Mouse (Mus musculus) megakaryocyte, embryonic 14.5 days (primary cell): ENCODE measurements around the gene Ablim1. TPM values are rescaled to one million over a fixed set of nuclear protein-coding genes. Genes with fewer than 3 reads are reported as not detected.

Experiments used
- H3K27me3 ChIP-seq: replicated peaks from 2 replicates; pipeline ENCODE3; 2012; ENCODE audit warnings: inconsistent platforms
- H3K36me3 ChIP-seq: replicated peaks from 2 replicates; pipeline ENCODE3; 2012; ENCODE audit warnings: low read length, inconsistent platforms, mixed read lengths
- H3K4me1 ChIP-seq: 2 replicates; pipeline ENCODE4 v1.6.1; 2012; ENCODE audit warnings: inconsistent platforms
- H3K4me3 ChIP-seq: replicated peaks from 2 replicates; pipeline ENCODE3; 2012; ENCODE audit warnings: moderate library complexity, mild to moderate bottlenecking, inconsistent platforms
- H3K9me3 ChIP-seq: 2 replicates; pipeline ENCODE4 v1.6.1; 2012; ENCODE audit warnings: inconsistent platforms
- FLI1 ChIP-seq: IDR thresholded peaks from 2 replicates; pipeline ENCODE4 v1.6.1; 2012; ENCODE audit warnings: low read length, inconsistent platforms, mixed read lengths
- GATA1 ChIP-seq: IDR thresholded peaks from 3 replicates; pipeline ENCODE4 v1.6.1; 2012; ENCODE audit warnings: mixed read lengths, low read length, inconsistent platforms, borderline replicate concordance
- polyA plus RNA-seq: library from polyadenylated mRNA; stranded (reverse); fragments of >175 nt; gene quantifications from 2 replicates; pipeline ENCODE4 v1.2.3, GENCODE M21; 2012; ENCODE audit warnings: low replicate concordance; ENCODE audit not compliant: insufficient read depth

The Ablim1 gene
- polyA plus RNA-seq, 1 experiment = 0.17 TPM

DNA sequence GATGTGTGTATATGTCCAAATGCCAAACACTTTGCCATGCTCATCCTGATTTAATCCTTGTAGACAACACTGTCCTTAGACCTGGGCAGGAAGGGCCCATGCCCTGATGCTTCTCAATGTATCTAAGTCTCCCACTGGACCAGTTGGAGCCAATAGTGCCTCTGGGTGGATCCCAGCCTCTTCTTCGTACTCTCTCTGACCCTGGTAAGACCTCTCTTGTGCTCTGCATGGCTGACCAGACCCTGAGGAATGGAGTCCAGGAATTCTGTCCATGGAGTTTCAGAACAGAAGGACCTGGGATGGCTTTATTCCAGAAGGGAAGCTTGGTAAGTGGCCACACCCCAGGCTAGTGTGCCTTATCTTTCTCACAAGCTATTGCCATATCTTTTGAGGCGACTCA lies 102.3 kb downstream of the Ablim1 start:
- TF ChIP-seq FLI1 = no peak
- TF ChIP-seq GATA1 = no peak
- H3K36me3 ChIP-seq = no peaks in the 10 kb centered on the region
- H3K9me3 ChIP-seq = no peaks in the 10 kb centered on the region

GRCm38 (mm10) chr19:57211444-57212111 lies 103.1 kb downstream of the Ablim1 start:
- Histone ChIP-seq H3K36me3 (no peaks in the 10 kb centered on the region), H3K4me1 (peaks cover 10% of the 10 kb centered on the region)
- TF ChIP-seq FLI1 (no peak), GATA1 (no peak)

More for the DNA sequence above, 102.3 kb downstream of the Ablim1 start:
- Histone ChIP-seq H3K27me3 (peaks cover 8% of the 10 kb centered on the region), H3K4me3 (no peak overlapping the region), H3K4me1 (peaks cover 10% of the 10 kb centered on the region)

DNA sequence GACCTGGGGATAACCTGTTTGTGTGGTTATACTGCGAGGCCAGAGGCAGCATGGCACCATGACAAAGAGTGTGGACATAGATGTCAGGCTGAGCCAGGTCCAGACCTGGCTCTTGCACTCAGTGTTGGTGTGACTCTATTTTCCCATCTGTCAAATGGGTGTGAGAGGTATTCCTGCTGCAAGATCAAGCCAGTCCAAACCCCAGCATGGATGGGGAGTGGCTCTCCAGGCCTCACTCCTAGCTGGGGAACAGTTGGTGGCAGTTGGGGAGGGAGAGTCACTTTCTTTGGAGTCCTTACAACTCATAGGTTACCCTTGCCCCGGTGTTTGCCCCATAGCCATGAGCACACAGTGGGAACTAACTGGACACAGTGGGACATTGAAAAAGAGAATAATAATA lies 103.8 kb downstream of the Ablim1 start:
- Histone ChIP-seq H3K9me3 (no peaks in the 10 kb centered on the region), H3K36me3 (no peaks in the 10 kb centered on the region), H3K27me3 (peaks cover 9% of the 10 kb centered on the region), H3K4me1 (peaks cover 10% of the 10 kb centered on the region), H3K4me3 (no peak overlapping the region)
- no peak for TF ChIP-seq FLI1
- TF ChIP-seq GATA1 = no peak

More at GRCm38 (mm10) chr19:57211444-57212111, 103.1 kb downstream of the Ablim1 start:
- Histone ChIP-seq H3K27me3 (peaks cover 10% of the 10 kb centered on the region), H3K4me3 (no peak overlapping the region), H3K9me3 (no peaks in the 10 kb centered on the region)

GRCm38 (mm10) chr19:57204101-57204500 lies 110.6 kb downstream of the Ablim1 start:
- no peak overlapping the region for H3K4me3 ChIP-seq
- TF ChIP-seq GATA1 (no peak), FLI1 (no peak)
- H3K27me3 ChIP-seq = peaks cover 26% of the 10 kb centered on the region
- no peaks in the 10 kb centered on the region for H3K36me3 ChIP-seq
- H3K4me1 ChIP-seq = 0 out of 2 replicates have a peak, but pooled peaks cover 3% of the 10 kb centered on the region
- no peaks in the 10 kb centered on the region for H3K9me3 ChIP-seq

- Histone ChIP-seq H3K4me3 (no peak overlapping the region), H3K9me3 (no peaks in the 10 kb centered on the region), H3K27me3 (peaks cover 40% of the 10 kb centered on the region), H3K4me1 (peaks cover under 1% of the 10 kb centered on the region), H3K36me3 (no peaks in the 10 kb centered on the region)
- no peak for TF ChIP-seq GATA1
- TF ChIP-seq FLI1 = no peak
Measured at GRCm38 (mm10) chr19:57202554-57202953, 112.2 kb downstream of the Ablim1 start.

- Histone ChIP-seq H3K9me3 (no peaks in the 10 kb centered on the region), H3K27me3 (peaks cover 50% of the 10 kb centered on the region), H3K36me3 (no peaks in the 10 kb centered on the region), H3K4me3 (no peak overlapping the region), H3K4me1 (peaks cover 7% of the 10 kb centered on the region)
- TF ChIP-seq GATA1 (no peak), FLI1 (no peak)
Measured at GRCm38 (mm10) chr19:57201090-57201483, 113.6 kb downstream of the Ablim1 start.

DNA sequence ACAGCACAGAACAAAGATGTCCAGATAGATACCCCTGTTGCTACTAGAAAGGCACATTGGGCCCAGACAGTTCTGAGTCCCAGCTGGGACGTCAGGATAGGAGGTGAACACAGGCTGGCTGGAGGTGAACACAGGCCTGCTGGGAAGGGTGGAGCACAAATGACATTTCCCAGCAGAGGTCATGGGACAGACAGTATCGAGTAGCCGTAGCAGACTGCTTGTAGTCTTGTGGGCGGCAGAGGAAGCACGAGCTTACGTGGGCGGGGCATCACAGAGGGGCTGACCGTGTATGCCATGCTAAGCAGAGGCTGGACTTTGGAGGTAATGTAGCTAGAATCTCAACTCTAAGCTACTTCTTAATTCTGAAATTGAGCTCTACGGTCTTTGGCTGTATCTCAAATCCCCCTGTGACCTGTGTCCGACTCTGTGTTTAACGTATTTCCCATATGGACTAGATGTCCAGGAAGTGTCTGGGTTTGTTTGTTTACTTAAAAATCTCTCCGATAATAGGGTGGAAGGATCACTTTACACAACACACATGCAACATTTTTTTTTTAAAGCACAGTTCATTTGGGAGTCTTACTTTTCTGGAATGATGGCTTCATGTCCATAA lies 114.1 kb downstream of the Ablim1 start:
- Histone ChIP-seq H3K27me3 (peaks cover 55% of the 10 kb centered on the region), H3K36me3 (no peaks in the 10 kb centered on the region), H3K4me1 (peaks cover 7% of the 10 kb centered on the region), H3K9me3 (no peaks in the 10 kb centered on the region), H3K4me3 (no peak overlapping the region)
- TF ChIP-seq FLI1 (no peak), GATA1 (no peak)

- no peak for TF ChIP-seq GATA1
- no peak for TF ChIP-seq FLI1
- Histone ChIP-seq H3K36me3 (no peaks in the 10 kb centered on the region), H3K4me3 (no peak overlapping the region)
Measured at GRCm38 (mm10) chr19:57199361-57199760, 115.4 kb downstream of the Ablim1 start.

DNA sequence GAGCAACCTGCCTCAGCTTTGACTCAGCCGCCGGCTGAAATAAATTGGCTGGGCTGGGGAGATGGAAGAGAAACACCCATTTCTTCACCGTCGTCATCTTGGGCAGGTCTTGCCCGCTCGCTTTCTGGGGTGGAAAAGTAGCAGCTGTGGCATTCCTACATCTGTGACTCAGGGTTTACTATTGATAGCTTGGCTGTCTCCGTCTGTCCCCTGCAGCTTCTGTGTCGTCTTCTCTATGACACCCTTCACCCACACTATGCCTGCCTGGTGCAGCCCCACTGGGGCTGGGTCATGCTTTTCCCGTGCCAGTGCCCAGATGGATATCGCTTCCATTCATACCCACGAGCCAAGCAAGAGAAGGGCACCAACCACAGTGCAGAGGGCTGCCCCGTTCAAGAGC lies 116.2 kb downstream of the Ablim1 start:
- no peak for TF ChIP-seq FLI1
- TF ChIP-seq GATA1 = no peak
- Histone ChIP-seq H3K27me3 (peaks cover 60% of the 10 kb centered on the region), H3K4me1 (peaks cover 7% of the 10 kb centered on the region), H3K9me3 (no peaks in the 10 kb centered on the region), H3K4me3 (no peak overlapping the region), H3K36me3 (no peaks in the 10 kb centered on the region)

More at GRCm38 (mm10) chr19:57199361-57199760, 115.4 kb downstream of the Ablim1 start:
- H3K9me3 ChIP-seq = no peaks in the 10 kb centered on the region
- H3K27me3 ChIP-seq = peaks cover 61% of the 10 kb centered on the region
- peaks cover 7% of the 10 kb centered on the region for H3K4me1 ChIP-seq

GRCm38 (mm10) chr19:57198029-57198428 lies 116.7 kb downstream of the Ablim1 start:
- no peak for TF ChIP-seq GATA1
- TF ChIP-seq FLI1 = no peak
- H3K36me3 ChIP-seq = no peaks in the 10 kb centered on the region
- no peaks in the 10 kb centered on the region for H3K9me3 ChIP-seq
- no peak overlapping the region for H3K4me3 ChIP-seq
- H3K4me1 ChIP-seq = peaks cover 7% of the 10 kb centered on the region
- peaks cover 58% of the 10 kb centered on the region for H3K27me3 ChIP-seq

DNA sequence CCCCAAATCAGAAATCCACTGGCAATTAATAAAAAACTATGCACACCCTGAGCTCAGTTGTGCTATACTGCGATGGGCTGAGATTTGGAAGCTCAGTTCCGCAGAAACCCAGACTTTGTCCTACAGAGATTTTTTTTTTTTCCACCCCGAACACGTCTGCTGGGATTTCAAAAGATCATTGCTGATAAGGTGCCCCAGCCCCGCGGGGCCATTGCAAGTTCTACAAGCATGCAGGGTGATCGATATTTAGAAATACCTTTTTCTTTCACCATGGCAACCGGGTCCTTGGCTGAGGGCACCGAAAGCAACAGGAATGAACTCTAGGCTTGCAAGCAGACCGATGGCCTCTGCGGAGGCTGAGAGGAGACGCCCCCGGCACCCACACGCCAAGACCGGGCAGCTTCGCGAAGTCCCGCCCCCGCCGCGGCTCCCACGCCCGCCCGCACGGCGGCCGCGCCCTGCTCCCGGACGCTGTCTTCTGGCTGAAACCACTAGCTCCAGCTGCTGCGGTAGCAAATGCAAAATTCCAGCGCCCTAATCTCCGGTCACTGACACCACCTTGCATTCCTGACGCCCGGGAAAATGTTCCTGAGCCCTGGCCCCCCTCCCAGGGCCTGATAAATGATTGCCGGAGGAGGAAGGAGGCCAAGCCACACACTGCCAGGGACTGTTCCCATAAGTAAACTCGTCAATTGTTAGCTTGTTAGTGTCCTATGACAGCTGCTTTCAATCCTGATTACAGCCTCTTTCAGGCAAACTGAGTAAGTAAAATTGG lies 117.5 kb downstream of the Ablim1 start:
- peaks cover 58% of the 10 kb centered on the region for H3K27me3 ChIP-seq
- no peaks in the 10 kb centered on the region for H3K36me3 ChIP-seq
- no peaks in the 10 kb centered on the region for H3K9me3 ChIP-seq
- peaks cover 7% of the 10 kb centered on the region for H3K4me1 ChIP-seq
- TF ChIP-seq GATA1 = no peak
- TF ChIP-seq FLI1 = no peak
- peak overlapping the region; percentile 83 for H3K4me3 ChIP-seq
